Mouse (Mus musculus) embryonic fibroblast, embryonic 13.5 days (primary cell): Measurements from ENCODE around the gene Lpar2.

Experiments used
- CTCF ChIP-seq: IDR thresholded peaks from 2 replicates; pipeline ENCODE4 v1.5.1; 2011; ENCODE audit warnings: mild to moderate bottlenecking, control low read depth, low read length, moderate library complexity, borderline replicate concordance; ENCODE audit not compliant: insufficient read depth
- POLR2A ChIP-seq: IDR thresholded peaks from 2 replicates; pipeline ENCODE4 v1.6.1; 2011; ENCODE audit warnings: low read depth, mild to moderate bottlenecking, control low read depth, low read length, moderate library complexity

DNA sequence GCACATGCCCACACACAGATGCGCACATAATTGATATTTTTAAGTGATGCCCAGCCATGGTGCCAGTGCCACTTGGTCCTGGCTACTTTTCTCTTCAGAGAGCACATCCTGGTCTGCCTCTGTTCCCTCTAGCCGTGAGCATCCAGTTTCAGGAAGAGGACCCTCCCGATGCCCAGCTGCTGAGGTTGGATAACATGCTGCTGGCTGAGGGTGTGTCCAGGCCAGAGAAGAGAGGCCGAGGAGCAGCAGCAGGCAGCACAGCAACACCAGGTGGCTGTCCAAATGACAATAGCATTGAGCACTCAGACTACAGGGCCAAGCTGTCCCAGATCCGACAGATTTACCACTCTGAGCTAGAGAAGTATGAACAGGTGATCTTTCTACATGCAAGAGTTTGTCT is 42.0 kb downstream of the Lpar2 start:
- no peak for TF ChIP-seq CTCF
- TF ChIP-seq POLR2A, result no peak
